Mouse (Mus musculus) erythroblast, embryonic 14.5 days (primary cell): Measurements from ENCODE around the gene Mthfd1l.

ENCODE experiments used
- GATA1 ChIP-seq: IDR thresholded peaks from 2 replicates; pipeline ENCODE4 v1.6.1; 2012; ENCODE audit warnings: low read length, inconsistent platforms, mixed read lengths
- TAL1 ChIP-seq: IDR thresholded peaks from 3 replicates; pipeline ENCODE4 v1.6.1; 2012; ENCODE audit warnings: low read length, inconsistent platforms, mixed read lengths

DNA sequence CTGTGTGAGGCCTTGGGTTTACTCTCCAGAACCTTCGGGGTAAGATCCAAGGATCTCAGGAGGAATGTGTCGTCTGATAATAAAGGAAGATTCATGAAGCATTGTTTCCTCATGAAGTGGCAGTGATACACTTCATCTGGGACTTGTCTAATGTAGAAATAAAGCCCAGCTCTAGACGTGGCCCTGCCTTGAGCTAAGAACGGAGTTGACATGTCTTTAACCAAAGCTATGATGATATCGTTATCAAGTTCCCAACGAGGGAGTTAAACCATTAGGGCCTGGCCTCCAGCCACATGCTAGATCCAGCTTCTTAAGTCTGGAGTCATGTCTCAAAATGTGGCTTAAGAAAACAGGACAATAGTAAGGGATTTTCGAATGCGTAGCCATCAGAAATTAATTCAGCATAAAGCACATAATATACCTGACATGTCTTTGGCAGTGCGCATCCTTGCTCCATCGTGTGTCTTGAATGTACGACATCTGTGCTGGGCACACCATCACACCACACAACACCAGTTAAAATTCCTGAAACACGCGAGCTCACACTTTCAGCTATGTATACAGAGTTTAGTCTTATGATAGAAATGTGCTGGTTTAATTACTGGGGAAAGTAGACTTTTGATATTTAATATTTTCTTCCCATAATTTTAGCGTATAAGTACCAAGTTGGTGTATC, 49.8 kb downstream of the Mthfd1l start:
- TF ChIP-seq TAL1 (no peak), GATA1 (no peak)
